Mouse (Mus musculus): ENCODE measurements at regions not wholly inside any gene's neighbourhood (a gene's known extent, or its start where the extent isn't known, plus 50 kb on each side); places are given as distances from the start of the nearest gene placed in this dataset.

- no peak for TF ChIP-seq CTCF (IDR thresholded peaks at IDR 0.05; ENCODE audit: borderline replicate concordance, extremely low read depth, insufficient read depth, insufficient read length)
- TF ChIP-seq POLR2A (IDR thresholded peaks at IDR 0.05; ENCODE audit: borderline replicate concordance, extremely low read depth, insufficient read depth, insufficient read length, poor library complexity, severe bottlenecking) = no peak
Observed at GRCm38 (mm10) chr4:150711646-150712045, 59.7 kb upstream of the Slc45a1 start.
